Mouse (Mus musculus) kidney, adult 2 months (tissue): Measurements from ENCODE around the gene Mettl1. TPM values are rescaled to one million over a fixed set of nuclear protein-coding genes. Genes with fewer than 3 reads are reported as not detected.

Source experiments
- DNase-seq: peaks from one replicate; pipeline ENCODE4 v3.0.0; 2021
- H3K27ac ChIP-seq: fragments of 200-500 bp; 2 replicates; pipeline ENCODE4 v1.5.1; 2012; ENCODE audit warnings: low read depth, low read length, control low read depth, inconsistent platforms; ENCODE audit not compliant: insufficient read depth
- H3K27me3 ChIP-seq: fragments of 200-500 bp; replicated peaks from 2 replicates; pipeline ENCODE4 v1.6.1; 2012; ENCODE audit warnings: mild to moderate bottlenecking, moderate library complexity, low read length, inconsistent platforms; ENCODE audit not compliant: control insufficient read depth, insufficient read depth
- H3K36me3 ChIP-seq: fragments of 200-500 bp; 2 replicates; pipeline ENCODE4 v1.6.1; 2012; ENCODE audit warnings: mild to moderate bottlenecking, moderate library complexity, low read length, inconsistent platforms; ENCODE audit not compliant: control insufficient read depth, insufficient read depth
- H3K4me1 ChIP-seq: fragments of 200-500 bp; 2 replicates; pipeline ENCODE4 v1.6.1; 2011; ENCODE audit warnings: low read length; ENCODE audit not compliant: control insufficient read depth, insufficient read depth
- H3K4me3 ChIP-seq: fragments of 200-500 bp; 2 replicates; pipeline ENCODE4 v1.5.1; 2011; ENCODE audit warnings: mild to moderate bottlenecking, low read depth, low read length, control low read depth; ENCODE audit not compliant: insufficient read depth
- CTCF ChIP-seq: fragments of 200-500 bp; conservative IDR thresholded peaks from 2 replicates; pipeline ENCODE4 v1.5.1; 2011; ENCODE audit warnings: low read depth, mild to moderate bottlenecking, control low read depth, low read length, moderate library complexity, mixed read lengths; ENCODE audit not compliant: insufficient read depth, insufficient read length
- POLR2A ChIP-seq: fragments of 200-500 bp; IDR thresholded peaks from one replicate; pipeline ENCODE4 v1.6.1; 2011; ENCODE audit warnings: low read depth, low read length, control low read depth
- WGBS: fragments of 180-500 bp; shearing (Covaris S2); methylation state at CpG from one replicate; pipeline ENCODE4 v1.1.7; 2018; 5-methylcytosine and 5-hydroxymethylcytosine counted together
- polyA plus RNA-seq: library from polyadenylated mRNA; depleted of rRNA; stranded (reverse); fragments of >200 nt; gene quantifications from 2 replicates; pipeline ENCODE4 v1.2.3, GENCODE M21; 2012

Mettl1 gene
- polyA plus RNA-seq, 1 experiment: 27.5 TPM

GRCm38 (mm10) chr10:127075651-127076050 lies 34.4 kb downstream of the Mettl1 start:
- no peak overlapping the region for H3K27ac ChIP-seq

DNA sequence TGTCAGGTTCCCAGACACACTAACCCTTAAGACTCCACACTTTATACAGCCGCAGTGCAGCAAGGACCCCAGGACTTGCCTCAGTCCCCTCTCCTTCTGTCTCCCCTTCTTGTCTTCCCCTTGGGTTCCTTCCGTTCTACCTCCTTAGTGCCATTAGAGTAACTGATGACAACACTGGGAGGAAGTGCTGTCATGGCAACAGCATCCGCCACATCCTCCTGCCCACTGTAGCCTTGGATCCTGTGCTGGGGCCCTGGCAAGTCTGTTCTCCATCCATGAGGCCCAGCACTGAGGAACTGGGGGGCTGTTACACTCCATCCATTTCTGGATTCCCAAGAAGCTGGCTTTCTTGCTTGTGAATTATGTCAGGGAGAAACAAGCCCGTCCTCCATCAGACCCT lies 34.9 kb downstream of the Mettl1 start:
- DNase-seq: no peak
- Histone ChIP-seq H3K36me3 (no peaks in the 10 kb centered on the region), H3K27ac (no peak overlapping the region)

More at GRCm38 (mm10) chr10:127075651-127076050, 34.4 kb downstream of the Mettl1 start:
- H3K4me1 ChIP-seq: 0 out of 2 replicates have a peak, but pooled peaks cover 2% of the 10 kb centered on the region
- 51% methylated on average over 8 of the region's 8 CpGs for WGBS
- no peak for TF ChIP-seq CTCF
- no peak for TF ChIP-seq POLR2A
- DNase-seq: no peak
- no peaks in the 10 kb centered on the region for H3K36me3 ChIP-seq
- H3K4me3 ChIP-seq: no peak overlapping the region
- H3K27me3 ChIP-seq: peaks cover 5% of the 10 kb centered on the region

DNA sequence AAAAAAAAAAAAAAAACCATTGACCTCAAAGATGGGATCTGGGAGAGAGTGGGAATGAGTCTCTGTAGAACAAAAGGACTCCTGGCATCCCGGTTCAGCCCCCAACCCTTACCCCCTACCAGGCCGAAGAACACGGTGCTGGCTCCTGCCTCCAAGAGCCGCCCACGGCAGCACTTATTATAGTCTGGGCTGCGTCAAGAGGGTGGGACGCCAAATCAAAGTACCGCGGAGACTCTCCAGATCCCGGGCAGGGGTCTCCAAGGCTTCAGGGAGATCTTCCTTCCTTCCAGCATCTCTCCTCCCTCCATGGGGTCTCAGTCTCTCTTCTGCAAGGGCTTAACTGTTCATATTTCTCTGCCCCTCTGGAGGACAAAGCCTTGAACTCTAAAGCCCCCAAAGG lies 36.3 kb downstream of the Mettl1 start:
- DNase-seq: no peak
- Histone ChIP-seq H3K27ac (no peak overlapping the region), H3K27me3 (peaks cover 7% of the 10 kb centered on the region), H3K4me3 (no peak overlapping the region), H3K4me1 (0 out of 2 replicates have a peak, but pooled peaks cover 2% of the 10 kb centered on the region), H3K36me3 (no peaks in the 10 kb centered on the region)
- TF ChIP-seq POLR2A: no peak
- TF ChIP-seq CTCF: no peak
- WGBS: 17% methylated on average over 10 of the region's 10 CpGs

More for the DNA sequence above, 34.9 kb downstream of the Mettl1 start:
- peaks cover 6% of the 10 kb centered on the region for H3K27me3 ChIP-seq
- TF ChIP-seq CTCF (no peak), POLR2A (no peak)
- H3K4me3 ChIP-seq: no peak overlapping the region
- 40% methylated on average over 4 of the region's 4 CpGs for WGBS
- 0 out of 2 replicates have a peak, but pooled peaks cover 2% of the 10 kb centered on the region for H3K4me1 ChIP-seq

DNA sequence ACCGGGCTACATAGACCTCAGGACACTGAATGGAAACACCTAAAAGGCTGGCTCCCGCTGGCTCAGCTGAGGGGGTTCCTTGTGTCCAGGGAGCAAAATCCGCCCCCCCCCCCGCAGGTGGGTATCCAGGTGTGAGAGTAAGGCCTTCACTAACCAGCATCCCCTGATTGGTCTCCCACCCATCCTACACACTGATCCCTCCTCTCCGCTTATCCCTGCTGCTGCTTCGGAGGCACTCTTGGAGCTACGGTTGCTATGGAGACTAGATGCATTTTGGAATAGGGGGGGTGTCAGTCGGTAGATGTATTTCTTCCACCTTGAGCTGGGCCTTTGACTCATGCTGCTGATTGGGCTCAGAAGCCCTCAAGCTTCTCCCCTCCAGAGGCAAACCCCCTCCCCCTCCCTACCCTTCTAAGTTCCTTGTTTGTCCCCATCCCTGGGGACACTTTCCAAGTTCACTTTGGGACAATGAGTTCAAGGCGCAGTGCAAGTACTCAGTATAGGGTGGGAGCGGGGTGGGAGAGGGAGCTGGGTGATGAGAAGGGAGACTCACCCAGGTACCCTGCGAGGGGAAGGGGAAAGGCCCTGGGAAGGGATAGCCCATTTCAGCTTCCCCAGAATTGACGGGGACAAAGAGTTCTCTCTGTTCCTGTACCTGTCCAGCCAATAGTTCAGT lies 36.9 kb downstream of the Mettl1 start:
- no peaks in the 10 kb centered on the region for H3K36me3 ChIP-seq
- no peak for DNase-seq
- TF ChIP-seq CTCF: no peak
- TF ChIP-seq POLR2A: no peak
- H3K27ac ChIP-seq: no peak overlapping the region
- H3K27me3 ChIP-seq: peaks cover 7% of the 10 kb centered on the region
- 9% methylated on average over 12 of the region's 12 CpGs for WGBS
- H3K4me3 ChIP-seq: no peak overlapping the region
- H3K4me1 ChIP-seq: 0 out of 2 replicates have a peak, but pooled peaks cover 2% of the 10 kb centered on the region

- no peaks in the 10 kb centered on the region for H3K36me3 ChIP-seq
- DNase-seq: no peak
- H3K27me3 ChIP-seq: peaks cover 7% of the 10 kb centered on the region
- WGBS: 8% methylated on average over 40 of the region's 49 CpGs
- peak overlapping the region; percentile 31 for H3K4me3 ChIP-seq
- no peak overlapping the region for H3K27ac ChIP-seq
- 0 out of 2 replicates have a peak, but pooled peaks cover 2% of the 10 kb centered on the region for H3K4me1 ChIP-seq
- TF ChIP-seq CTCF (no peak), POLR2A (no peak)
Measured at GRCm38 (mm10) chr10:127078677-127079575, 37.7 kb downstream of the Mettl1 start.

GRCm38 (mm10) chr10:127079665-127080391 lies 38.6 kb downstream of the Mettl1 start:
- Histone ChIP-seq H3K36me3 (no peaks in the 10 kb centered on the region), H3K4me1 (0 out of 2 replicates have a peak, but pooled peaks cover 2% of the 10 kb centered on the region), H3K27me3 (peaks cover 7% of the 10 kb centered on the region), H3K27ac (no peak overlapping the region), H3K4me3 (peak overlapping the region; percentile 31)
- TF ChIP-seq CTCF: peak; percentile 14; the same call in 1 of the 2 replicates
- no peak for TF ChIP-seq POLR2A
- DNase-seq: no peak
- 5% methylated on average over 67 of the region's 70 CpGs for WGBS
